Mouse (Mus musculus) forebrain, postnatal 0 days (tissue): ENCODE data around the gene Cnot4. TPM values are rescaled to one million over a fixed set of nuclear protein-coding genes. Genes with fewer than 3 reads are reported as not detected.

ENCODE experiments used
- ATAC-seq: fragments of 200-750 bp; cut with Nextera tagmentation; 2 replicates; pipeline ENCODE4 v1.8.0; 2017; ENCODE audit warnings: mild to moderate bottlenecking, moderate library complexity
- DNase-seq: peaks from one replicate; pipeline ENCODE4 v3.0.0-alpha.2; 2015
- H3K27ac ChIP-seq: fragments of 300-500 bp; sonication (generic); 2 replicates; pipeline ENCODE4 v1.5.1; 2014; ENCODE audit warnings: low read depth, mild to moderate bottlenecking, antibody characterized with exemption, low read length, moderate library complexity, mixed read lengths
- H3K27me3 ChIP-seq: fragments of 300-500 bp; sonication (generic); 2 replicates; pipeline ENCODE4 v1.6.1; 2014; ENCODE audit warnings: mild to moderate bottlenecking, low read length, mixed read lengths; ENCODE audit not compliant: insufficient read depth
- H3K36me3 ChIP-seq: fragments of 300-500 bp; sonication (generic); 2 replicates; pipeline ENCODE4 v1.6.1; 2014; ENCODE audit warnings: mild to moderate bottlenecking, moderate library complexity; ENCODE audit not compliant: insufficient read depth
- H3K4me1 ChIP-seq: fragments of 300-500 bp; sonication (generic); 2 replicates; pipeline ENCODE4 v1.6.1; 2014; ENCODE audit warnings: antibody characterized with exemption; ENCODE audit not compliant: insufficient read depth
- H3K4me2 ChIP-seq: fragments of 300-500 bp; sonication (generic); 2 replicates; pipeline ENCODE4 v1.6.1; 2014; ENCODE audit warnings: low read depth, mild to moderate bottlenecking, moderate library complexity
- H3K4me3 ChIP-seq: fragments of 300-500 bp; sonication (generic); 2 replicates; pipeline ENCODE4 v1.5.1; 2014; ENCODE audit warnings: low read depth, low read length, mixed read lengths
- H3K9ac ChIP-seq: fragments of 300-500 bp; sonication (generic); 2 replicates; pipeline ENCODE4 v1.6.1; 2014; ENCODE audit warnings: mild to moderate bottlenecking
- H3K9me3 ChIP-seq: fragments of 300-500 bp; sonication (generic); 2 replicates; pipeline ENCODE4 v1.6.1; 2016; ENCODE audit warnings: low read length
- CTCF ChIP-seq: sonication (generic); IDR thresholded peaks from 2 replicates; pipeline ENCODE4 v1.5.1; 2016; ENCODE audit warnings: antibody characterized with exemption, control low read depth, low read depth
- WGBS: fragments of 180-500 bp; shearing (Covaris S2); extraction: QIAGEN DNeasy Blood & Tissue Kit; methylation state at CpG from one replicate; pipeline ENCODE4 v1.1.7; 2014; 5-methylcytosine and 5-hydroxymethylcytosine counted together
- polyA plus RNA-seq: library from polyadenylated mRNA; unstranded; fragments of >200 nt; fragmentation: Nextera tagmentation; extraction: Ambion mirVana; gene quantifications from 2 replicates; pipeline ENCODE4 v1.2.1, GENCODE M21; 2015
- total RNA-seq: library from RNA; depleted of rRNA; stranded (reverse); fragments of >200 nt; gene quantifications from 2 replicates; pipeline ENCODE4 v1.2.3, GENCODE M21; 2014

Gene Cnot4
- total and polyA plus RNA-seq, 2 experiments from 2014 or later, result 25.5 to 30.9 TPM

- Histone ChIP-seq H3K4me1 (no peaks in the 10 kb centered on the region), H3K9ac (no peak overlapping the region), H3K4me3 (no peak overlapping the region), H3K27ac (no peak overlapping the region), H3K27me3 (no peaks in the 10 kb centered on the region), H3K4me2 (no peak overlapping the region), H3K9me3 (no peaks in the 10 kb centered on the region), H3K36me3 (peaks cover 12% of the 10 kb centered on the region; the same call in 1 of the 2 replicates)
- WGBS, result 19% methylated on average over 1 of the region's 1 CpGs
- ATAC-seq (no peak), DNase-seq (no peak)
- peak; percentile 41 for TF ChIP-seq CTCF
Observed at GRCm38 (mm10) chr6:35062446-35062845, 71.1 kb downstream of the Cnot4 start.

DNA sequence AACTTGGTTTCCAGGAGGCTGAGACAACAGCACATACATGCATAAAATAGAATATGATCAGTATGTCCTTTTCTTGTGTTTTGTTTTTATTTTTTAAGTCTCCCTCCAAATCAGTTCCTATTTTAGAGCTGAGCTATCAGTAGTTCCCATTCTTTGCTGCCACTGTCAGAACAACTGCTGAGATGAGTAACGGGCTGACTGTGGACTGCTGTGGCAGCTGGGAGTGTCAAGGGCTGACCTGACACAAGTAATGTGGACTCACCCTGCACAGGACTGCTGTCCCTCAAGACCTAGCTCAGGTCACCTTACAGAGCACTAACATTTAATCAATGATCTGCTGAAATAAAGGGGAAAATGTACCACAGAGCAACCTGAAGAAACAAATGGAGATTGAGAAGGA lies 90.4 kb downstream of the Cnot4 start:
- H3K4me3 ChIP-seq, result no peak overlapping the region
- H3K9ac ChIP-seq, result no peak overlapping the region
- H3K4me2 ChIP-seq, result no peak overlapping the region
- no peak for TF ChIP-seq CTCF
- H3K27me3 ChIP-seq, result no peaks in the 10 kb centered on the region
- no peak overlapping the region for H3K27ac ChIP-seq
- 85% methylated on average over 1 of the region's 1 CpGs for WGBS
- no peaks in the 10 kb centered on the region for H3K9me3 ChIP-seq
- DNase-seq (no peak), ATAC-seq (no peak)
- H3K36me3 ChIP-seq, result no peaks in the 10 kb centered on the region
- no peaks in the 10 kb centered on the region for H3K4me1 ChIP-seq

DNA sequence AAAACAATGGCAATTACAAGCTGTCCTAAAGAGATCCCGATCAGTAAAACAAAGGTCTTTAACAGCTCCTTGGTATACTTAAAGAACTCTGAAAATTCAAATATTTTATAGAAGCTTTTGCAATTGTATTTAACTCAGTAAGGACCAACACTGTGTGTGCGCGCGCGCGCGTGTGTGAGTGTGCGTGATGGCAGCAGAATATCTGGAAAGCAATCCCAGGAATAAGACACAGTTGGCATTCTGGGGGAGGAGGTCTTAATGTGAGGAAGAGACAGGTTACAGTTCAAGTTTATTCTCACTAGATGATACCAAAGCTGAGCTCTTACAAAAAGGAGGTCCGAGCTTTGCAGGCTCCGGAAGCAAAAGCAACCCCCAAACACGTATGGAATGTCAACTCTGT lies 100.2 kb downstream of the Cnot4 start:
- WGBS, result 93% methylated on average over 11 of the region's 11 CpGs
- no peak overlapping the region for H3K4me2 ChIP-seq
- no peak for ATAC-seq
- H3K36me3 ChIP-seq, result 0 out of 2 replicates have a peak, but pooled peaks cover 5% of the 10 kb centered on the region
- H3K4me1 ChIP-seq, result no peaks in the 10 kb centered on the region
- no peak for DNase-seq
- H3K9me3 ChIP-seq, result no peaks in the 10 kb centered on the region
- no peak for TF ChIP-seq CTCF
- no peak overlapping the region for H3K27ac ChIP-seq
- H3K27me3 ChIP-seq, result no peaks in the 10 kb centered on the region
- no peak overlapping the region for H3K9ac ChIP-seq
- no peak overlapping the region for H3K4me3 ChIP-seq

DNA sequence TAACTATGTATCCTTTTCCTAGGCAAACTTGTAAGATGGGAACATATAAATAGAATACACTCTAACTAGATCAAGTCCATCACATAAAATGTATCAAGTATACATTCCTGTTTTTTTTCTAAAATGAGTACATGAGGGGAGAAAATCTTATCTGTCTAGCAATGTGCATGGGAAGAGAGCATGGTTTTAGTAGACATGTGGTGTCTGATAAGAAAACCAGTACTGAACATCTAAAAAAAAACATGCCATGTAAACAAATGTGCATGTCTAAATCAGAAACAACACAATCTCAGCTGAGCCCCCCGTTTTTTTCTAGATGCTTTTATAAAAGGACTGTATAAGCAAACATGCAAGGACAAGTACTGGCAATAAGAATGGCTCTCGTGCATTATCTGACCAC lies 100.8 kb downstream of the Cnot4 start:
- Histone ChIP-seq H3K27ac (no peak overlapping the region), H3K4me1 (no peaks in the 10 kb centered on the region), H3K27me3 (no peaks in the 10 kb centered on the region), H3K36me3 (0 out of 2 replicates have a peak, but pooled peaks cover 5% of the 10 kb centered on the region), H3K9me3 (no peaks in the 10 kb centered on the region), H3K4me3 (no peak overlapping the region), H3K4me2 (no peak overlapping the region), H3K9ac (no peak overlapping the region)
- no peak for DNase-seq
- ATAC-seq, result no peak
- WGBS, result 76% methylated on average over 2 of the region's 2 CpGs
- no peak for TF ChIP-seq CTCF

DNA sequence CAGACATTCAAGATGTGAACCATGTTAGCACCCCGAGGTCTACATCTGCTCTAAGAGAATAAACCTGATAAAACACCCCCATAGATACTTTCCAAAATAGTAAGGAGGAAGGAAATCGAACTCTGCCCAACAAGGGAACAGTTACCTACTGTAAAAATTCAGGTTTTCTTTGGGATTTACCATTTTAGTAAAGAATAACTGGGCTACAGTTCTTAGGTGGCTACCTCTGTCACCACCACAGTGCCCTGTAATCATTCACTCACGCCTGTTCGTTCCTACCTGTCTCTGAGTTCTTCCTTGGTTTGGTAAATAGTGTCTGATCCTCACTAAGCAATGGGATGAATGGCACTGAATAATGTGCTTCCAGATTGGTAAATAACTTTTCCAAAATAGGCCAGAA lies 102.7 kb downstream of the Cnot4 start:
- no peaks in the 10 kb centered on the region for H3K4me1 ChIP-seq
- no peaks in the 10 kb centered on the region for H3K27me3 ChIP-seq
- no peak overlapping the region for H3K4me2 ChIP-seq
- H3K4me3 ChIP-seq, result no peak overlapping the region
- H3K9me3 ChIP-seq, result no peaks in the 10 kb centered on the region
- no peak overlapping the region for H3K27ac ChIP-seq
- no peaks in the 10 kb centered on the region for H3K36me3 ChIP-seq
- no peak for ATAC-seq
- DNase-seq, result no peak
- no peak overlapping the region for H3K9ac ChIP-seq
- no peak for TF ChIP-seq CTCF
- 93% methylated on average over 4 of the region's 4 CpGs for WGBS

- Histone ChIP-seq H3K4me3 (no peak overlapping the region), H3K27me3 (no peaks in the 10 kb centered on the region), H3K27ac (no peak overlapping the region), H3K9ac (no peak overlapping the region), H3K9me3 (no peaks in the 10 kb centered on the region), H3K36me3 (no peaks in the 10 kb centered on the region), H3K4me1 (no peaks in the 10 kb centered on the region), H3K4me2 (no peak overlapping the region)
- ATAC-seq (no peak), DNase-seq (no peak)
- 82% methylated on average over 6 of the region's 6 CpGs for WGBS
- TF ChIP-seq CTCF, result no peak
Observed at GRCm38 (mm10) chr6:35030226-35030625, 103.3 kb downstream of the Cnot4 start.

- 35% methylated on average over 2 of the region's 2 CpGs for WGBS
- Histone ChIP-seq H3K4me1 (no peaks in the 10 kb centered on the region), H3K4me3 (no peak overlapping the region), H3K27me3 (no peaks in the 10 kb centered on the region), H3K9me3 (no peaks in the 10 kb centered on the region), H3K9ac (no peak overlapping the region), H3K36me3 (0 out of 2 replicates have a peak, but pooled peaks cover 2% of the 10 kb centered on the region), H3K4me2 (no peak overlapping the region), H3K27ac (no peak overlapping the region)
- DNase-seq, result no peak
- no peak for TF ChIP-seq CTCF
- ATAC-seq, result peak; percentile 64; the same call in 1 of the 2 replicates
Observed at GRCm38 (mm10) chr6:35028023-35028422, 105.5 kb downstream of the Cnot4 start.
